Mouse (Mus musculus) gastrocnemius, postnatal 14 days (tissue): Measurements from ENCODE around the gene Gm49358. TPM values are rescaled to one million over a fixed set of nuclear protein-coding genes. Genes with fewer than 3 reads are reported as not detected.

Source experiments
- DNase-seq: peaks from one replicate; pipeline ENCODE4 v3.0.0; 2021; ENCODE audit warnings: mixed read lengths
- intact Hi-C: fragments of 180-260 bp; cut with DNase I; formaldehyde crosslinking; loops from one replicate; pipeline ENCODE4 v1.15.1; 2025; ENCODE audit warnings: low total_unique reads
- total RNA-seq, 2 experiments: library from RNA; stranded (reverse); gene quantifications; 2 replicates each; pipeline ENCODE4 v1.2.3; 2021

Gm49358 gene
- total RNA-seq, 2 experiments from 2014 or later: 12.2 to 18.4 TPM

- intact Hi-C loops: no loop called here
- no peak for DNase-seq
Measured at GRCm38 (mm10) chr10:86796073-86796741, 32.4 kb downstream of the Gm49358 start.

GRCm38 (mm10) chr10:86807362-86807761, 43.6 kb downstream of the Gm49358 start:
- intact Hi-C loops: no loop called here
- DNase-seq: no peak

DNA sequence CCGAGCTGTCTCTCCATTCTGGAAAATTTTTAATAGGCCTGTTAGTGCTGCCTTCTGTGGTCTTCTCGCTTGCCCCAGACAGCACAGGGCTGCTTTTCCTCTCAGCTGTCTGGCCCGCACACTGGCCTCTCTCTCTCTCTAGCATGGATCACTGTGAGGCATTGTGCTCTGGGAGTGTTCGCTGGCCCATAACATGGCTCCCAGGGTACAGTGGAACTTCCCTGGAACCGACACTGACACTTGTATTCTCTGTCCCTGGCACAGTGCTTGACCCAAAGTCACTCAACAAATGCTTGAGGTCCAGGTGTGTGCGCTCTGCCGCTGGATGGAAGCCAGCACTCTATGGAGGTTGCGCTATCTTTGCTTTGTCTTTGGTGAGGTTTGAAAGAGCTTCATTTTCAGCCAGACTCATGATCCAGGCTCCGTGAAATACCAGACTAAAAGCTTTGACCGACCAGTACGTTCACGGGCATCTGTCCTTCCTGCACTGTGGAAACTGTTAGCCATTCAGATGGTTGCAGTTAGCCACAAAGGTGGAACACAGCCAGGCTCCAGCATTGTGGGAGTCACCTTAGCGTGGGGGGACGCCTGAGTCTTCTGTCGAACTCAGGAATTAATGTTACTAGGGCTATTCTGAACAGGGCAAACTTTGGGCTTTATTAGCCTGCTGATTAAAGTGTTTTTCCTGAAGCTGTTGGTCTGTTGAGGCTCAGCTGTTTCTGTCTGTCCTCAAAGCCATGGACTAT, 44.4 kb downstream of the Gm49358 start:
- no peak for DNase-seq
- intact Hi-C loops: no loop called here

- intact Hi-C loops: no loop called here
- no peak for DNase-seq
Measured at GRCm38 (mm10) chr10:86810000-86810399, 46.2 kb downstream of the Gm49358 start.

- intact Hi-C loops: no loop called here
Measured at GRCm38 (mm10) chr10:86810612-86811011, 46.8 kb downstream of the Gm49358 start.

GRCm38 (mm10) chr10:86814292-86815131, 50.7 kb downstream of the Gm49358 start:
- no peak for DNase-seq
- intact Hi-C loops: no loop called here

More at GRCm38 (mm10) chr10:86810612-86811011, 46.8 kb downstream of the Gm49358 start:
- DNase-seq: no peak

GRCm38 (mm10) chr10:86815133-86815532, 51.4 kb downstream of the Gm49358 start:
- no peak for DNase-seq
- intact Hi-C loops: no loop called here

DNA sequence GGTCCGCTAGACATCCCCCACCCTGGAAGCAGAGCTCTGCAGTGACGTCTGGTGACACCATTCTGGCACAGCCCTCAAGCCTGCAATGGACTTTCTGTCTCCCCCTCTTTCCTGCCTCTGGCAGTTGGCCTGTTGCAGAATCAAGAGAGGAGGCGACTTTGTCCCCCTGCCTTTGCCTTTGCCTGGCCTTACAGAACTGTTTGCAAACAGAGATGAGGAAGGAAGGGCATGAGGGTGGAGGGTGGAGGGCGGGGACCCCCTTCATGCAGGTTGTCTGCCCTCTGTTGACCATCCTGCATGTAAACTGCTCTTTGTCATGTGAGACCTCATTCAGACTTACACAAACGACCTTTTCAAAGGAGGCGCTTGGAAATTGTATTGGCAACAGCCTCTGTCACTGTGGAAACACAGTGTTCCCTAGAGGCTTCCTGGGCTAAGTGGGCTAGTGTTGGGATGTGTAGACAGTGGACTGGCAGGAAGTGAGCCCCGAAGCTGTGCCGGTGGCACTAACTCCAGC, 55.9 kb downstream of the Gm49358 start:
- intact Hi-C loops: no loop called here
- no peak for DNase-seq

- intact Hi-C loops: no loop called here
- no peak for DNase-seq
Measured at GRCm38 (mm10) chr10:86821014-86821413, 57.2 kb downstream of the Gm49358 start.

DNA sequence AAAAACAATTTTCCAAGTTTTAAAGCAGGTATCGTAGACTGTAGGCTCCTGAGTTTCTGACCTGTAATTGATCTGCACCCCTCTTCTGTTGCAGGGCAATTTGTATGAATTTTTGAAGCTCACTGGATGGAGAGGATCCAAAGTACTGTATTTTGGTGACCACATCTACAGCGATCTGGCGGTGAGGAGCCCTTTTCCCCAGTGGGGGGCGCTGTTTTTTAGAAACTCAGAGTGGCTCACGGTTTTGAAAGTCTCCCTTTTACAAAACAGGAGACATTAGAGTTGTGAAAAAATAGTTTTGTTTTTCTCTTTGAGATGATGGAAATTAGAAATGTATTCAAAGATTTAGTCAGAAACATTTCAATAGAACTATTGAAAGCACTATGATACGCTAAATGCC, 60.3 kb downstream of the Gm49358 start:
- intact Hi-C loops: no loop called here
- no peak for DNase-seq

DNA sequence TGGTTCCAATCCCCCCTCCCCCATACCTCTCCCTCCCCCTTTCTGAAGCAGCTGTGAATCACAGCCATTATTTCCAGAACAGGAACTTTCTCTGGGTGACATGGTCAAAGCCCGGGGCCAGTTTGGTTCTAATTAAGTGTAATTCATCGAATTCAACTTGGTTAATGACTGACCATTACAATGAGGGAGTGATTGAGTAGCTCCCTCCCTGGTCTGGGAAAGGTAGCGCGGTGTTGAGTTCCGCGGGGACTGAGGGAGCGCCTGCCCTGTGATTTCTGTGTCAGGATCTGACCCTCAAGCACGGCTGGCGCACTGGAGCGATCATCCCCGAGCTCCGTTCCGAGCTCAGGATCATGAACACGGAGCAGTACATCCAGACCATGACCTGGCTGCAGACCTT, 61.1 kb downstream of the Gm49358 start:
- intact Hi-C loops: no loop called here
- DNase-seq: no peak

DNA sequence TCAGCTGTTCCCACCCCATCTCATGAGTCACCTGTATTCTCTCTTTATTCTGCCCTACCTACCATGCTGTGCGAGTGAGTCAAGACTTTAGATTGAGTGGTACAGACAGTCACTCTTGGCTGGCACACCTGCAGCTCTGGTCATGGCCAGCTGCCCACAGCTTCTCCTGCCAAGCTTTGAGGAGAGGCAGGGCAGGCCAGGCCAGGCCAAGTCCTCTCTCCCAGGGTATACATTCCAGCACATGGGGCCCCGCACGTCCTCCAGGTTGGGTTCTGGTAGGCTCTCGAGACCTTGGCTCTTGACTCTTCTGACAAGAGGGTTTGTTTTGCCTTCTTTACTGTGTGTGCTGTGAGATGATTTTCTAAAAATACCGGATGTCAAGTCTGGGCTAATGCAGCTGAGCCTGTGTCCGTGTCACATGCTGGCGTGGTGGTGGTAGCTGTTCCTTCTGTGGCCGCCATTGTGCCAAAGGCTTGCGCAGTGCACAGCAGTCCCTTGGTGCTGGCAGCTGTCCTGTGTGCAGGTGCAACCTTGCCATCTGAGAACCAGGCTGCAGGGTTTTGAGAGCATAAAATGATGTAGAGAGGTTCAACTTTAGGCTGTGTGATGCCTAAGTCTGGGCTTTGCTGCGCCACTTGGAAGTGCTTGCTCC, 62.2 kb downstream of the Gm49358 start:
- intact Hi-C loops: no loop called here

DNA sequence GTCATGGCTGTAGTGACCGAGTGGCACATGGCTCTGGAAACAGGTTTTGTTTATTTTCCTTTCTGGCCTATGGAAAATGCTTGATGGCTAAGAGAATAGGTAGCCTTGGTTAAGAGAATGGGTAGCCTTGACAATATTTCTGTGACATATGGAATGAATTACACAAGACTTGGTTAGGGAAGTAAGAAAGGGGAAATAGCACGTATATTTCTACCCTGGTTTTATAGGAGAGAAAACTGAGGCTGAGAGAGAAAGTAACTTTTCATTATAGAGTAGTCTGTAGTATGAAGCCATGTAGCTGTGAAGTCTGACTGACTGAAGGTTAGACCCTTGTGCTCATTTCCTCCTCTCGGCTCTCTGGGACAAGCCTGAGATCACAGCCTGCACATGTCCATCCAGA, 63.2 kb downstream of the Gm49358 start:
- DNase-seq: no peak
- intact Hi-C loops: no loop called here

More for the DNA sequence above, 62.2 kb downstream of the Gm49358 start:
- peak; percentile 62 for DNase-seq

DNA sequence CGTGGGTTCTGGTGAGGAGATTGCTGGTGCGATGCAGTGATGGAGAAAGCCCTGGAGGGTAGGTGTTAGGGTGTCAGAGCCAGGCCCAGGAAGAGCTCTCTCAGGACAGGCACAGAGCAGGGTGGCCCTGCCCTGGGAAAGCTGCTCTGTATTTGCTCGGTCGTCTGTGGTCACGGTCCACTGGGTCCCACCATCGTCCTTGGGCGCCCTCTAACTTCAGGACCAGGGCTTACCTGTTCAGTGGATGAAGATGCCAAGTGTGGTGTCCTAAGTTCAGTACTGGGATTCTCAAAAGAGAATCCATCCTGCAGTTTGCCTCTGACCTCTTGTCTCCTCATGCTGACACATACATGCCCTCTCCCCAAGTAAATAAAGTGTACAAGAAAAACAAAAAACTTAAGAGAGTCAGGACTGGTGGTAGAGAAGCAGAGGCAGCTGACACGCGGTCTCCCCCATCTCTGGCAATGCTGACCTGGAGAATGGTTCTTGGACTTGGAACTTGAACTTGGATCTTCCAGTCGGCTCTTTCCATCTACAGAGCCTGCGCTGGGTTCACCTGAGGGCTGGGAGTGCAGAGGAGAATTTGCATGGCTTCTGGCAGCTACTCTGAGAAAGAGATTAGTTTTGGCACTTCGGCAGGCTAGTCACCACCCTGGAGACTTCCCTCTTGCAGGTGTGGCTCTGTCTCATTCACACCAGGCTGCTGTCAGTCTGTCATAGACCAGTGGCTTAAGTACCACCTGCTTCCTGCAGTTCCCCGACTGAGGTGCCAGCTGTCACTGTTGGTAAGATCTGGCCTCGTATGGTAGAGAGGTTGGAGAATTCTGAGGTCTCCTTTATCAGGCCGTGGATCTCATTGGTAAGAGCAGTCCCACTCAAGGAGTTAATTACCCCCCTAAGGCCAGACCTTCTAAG, 64.7 kb downstream of the Gm49358 start:
- intact Hi-C loops: no loop called here

GRCm38 (mm10) chr10:86829515-86829914, 65.7 kb downstream of the Gm49358 start:
- no peak for DNase-seq

More for the DNA sequence above, 64.7 kb downstream of the Gm49358 start:
- DNase-seq: no peak

GRCm38 (mm10) chr10:86836784-86837183, 73.0 kb downstream of the Gm49358 start:
- intact Hi-C loops: no loop called here
- DNase-seq: no peak

More at GRCm38 (mm10) chr10:86829515-86829914, 65.7 kb downstream of the Gm49358 start:
- intact Hi-C loops: no loop called here

- no peak for DNase-seq
- intact Hi-C loops: no loop called here
Measured at GRCm38 (mm10) chr10:86838827-86839226, 75.1 kb downstream of the Gm49358 start.

DNA sequence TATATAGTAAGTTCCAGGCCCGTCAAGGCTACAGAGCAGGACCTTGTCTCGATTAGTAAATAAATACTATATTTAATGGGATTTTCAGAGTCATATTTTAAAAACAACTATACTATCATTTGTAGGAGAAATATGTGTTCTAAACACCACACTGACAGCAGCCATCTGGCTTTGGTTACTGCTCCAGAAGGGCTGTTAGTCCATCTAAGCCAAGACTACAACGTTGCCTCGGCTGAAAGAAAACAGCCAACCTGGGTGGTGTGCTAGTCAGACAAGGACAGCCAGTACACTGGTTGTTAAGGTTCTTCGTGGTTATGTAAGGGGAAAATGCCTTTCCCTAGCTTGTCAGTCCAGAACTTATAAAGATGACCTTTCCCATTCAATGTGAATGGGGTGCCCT, 78.9 kb downstream of the Gm49358 start:
- intact Hi-C loops: no loop called here
- no peak for DNase-seq
